Mouse (Mus musculus) liver, adult 2 months (tissue): ENCODE results near the gene 4930407I10Rik.

Experiments
- CTCF ChIP-seq: fragments of 200-500 bp; IDR thresholded peaks from 2 replicates; pipeline ENCODE4 v1.5.1; 2011; ENCODE audit warnings: low read depth, low read length, control low read depth
- POLR2A ChIP-seq: fragments of 200-500 bp; IDR thresholded peaks from 2 replicates; pipeline ENCODE4 v1.6.1; 2011; ENCODE audit warnings: low read length, control low read depth; ENCODE audit not compliant: insufficient read depth; ENCODE audit errors: extremely low read depth

DNA sequence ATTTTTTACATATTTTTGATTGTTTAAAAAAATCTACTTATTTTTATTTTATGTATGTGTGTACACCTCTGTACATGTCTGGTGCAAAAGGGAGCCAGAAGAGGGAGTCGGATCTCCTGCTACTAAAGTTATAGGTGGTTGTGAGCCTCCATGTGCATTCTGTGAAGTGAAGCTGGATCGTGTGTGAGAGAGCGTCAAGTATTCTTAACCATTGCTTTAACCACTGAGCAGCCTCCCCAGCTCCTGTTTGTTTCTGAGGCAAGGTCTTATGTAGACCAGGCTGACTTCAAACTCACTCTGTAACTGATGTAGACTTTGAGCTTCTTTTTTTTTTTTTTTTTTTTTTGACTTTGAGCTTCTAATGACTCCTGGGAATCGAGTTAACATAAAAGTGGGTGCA lies 41.5 kb upstream of the 4930407I10Rik start:
- no peak for TF ChIP-seq POLR2A
- no peak for TF ChIP-seq CTCF
